Mouse (Mus musculus) testis, adult 2 months (tissue): ENCODE data around the gene Bmpr1a.

ENCODE experiments used
- CTCF ChIP-seq: fragments of 200-500 bp; IDR thresholded peaks from 2 replicates; pipeline ENCODE4 v1.5.1; 2012; ENCODE audit warnings: low read depth, mild to moderate bottlenecking, inconsistent platforms, low read length, moderate library complexity; ENCODE audit not compliant: control insufficient read depth, insufficient read depth, insufficient replicate concordance
- POLR2A ChIP-seq: fragments of 200-500 bp; IDR thresholded peaks from 2 replicates; pipeline ENCODE4 v1.6.1; 2012; ENCODE audit warnings: low read depth, mild to moderate bottlenecking, inconsistent platforms, low read length, moderate library complexity; ENCODE audit not compliant: control insufficient read depth

- no peak; the same call in none of the 2 replicates for TF ChIP-seq POLR2A
- no peak for TF ChIP-seq CTCF
Measured at GRCm38 (mm10) chr14:34502475-34503324, 441 bp downstream of the Bmpr1a start.
